Mouse (Mus musculus): ENCODE results near the gene Gcgr. TPM values are rescaled to one million over a fixed set of nuclear protein-coding genes. Genes with fewer than 3 reads are reported as not detected.

Gene Gcgr
- under 1 TPM in 1 of 2 experiments, not detected in 1; 0.45 TPM for total RNA-seq (2021)
- long read RNA-seq, experiment 1: 0 reads
- long read RNA-seq, experiment 2: 0 reads

GRCm38 (mm10) chr11:120530085-120530964 lies at the start of gene Gcgr:
Gene Gcgr (plus strand): TSS chr11:120530699.
- DNase-seq (ENCODE audit: low spot score): no peak

- no peak for DNase-seq (ENCODE audit: low spot score)
Observed at GRCm38 (mm10) chr11:120483448-120483934, 47.0 kb upstream of the Gcgr start.

GRCm38 (mm10) chr11:120484265-120484981 lies 46.1 kb upstream of the Gcgr start, which contains the start of gene Mrpl12:
Gene Mrpl12 (plus strand): TSS chr11:120484613.
- peak; percentile 89 for DNase-seq (ENCODE audit: low spot score)

- no peak for DNase-seq (ENCODE audit: low spot score)
Observed at GRCm38 (mm10) chr11:120485251-120485650, 45.2 kb upstream of the Gcgr start.

- DNase-seq (ENCODE audit: low spot score): no peak
Observed at GRCm38 (mm10) chr11:120488516-120488915, 42.0 kb upstream of the Gcgr start.

- DNase-seq (ENCODE audit: low spot score): peak; percentile 83
Observed at GRCm38 (mm10) chr11:120489054-120489761, 41.3 kb upstream of the Gcgr start.

GRCm38 (mm10) chr11:120490291-120491046 lies 40.0 kb upstream of the Gcgr start:
- DNase-seq (ENCODE audit: low spot score): no peak

GRCm38 (mm10) chr11:120491317-120492023 lies 39.0 kb upstream of the Gcgr start, which contains the start of gene Slc25a10:
Gene Slc25a10 (plus strand): TSS chr11:120491840.
- peak; percentile 88 for DNase-seq (ENCODE audit: low spot score)

- peak; percentile 22 for DNase-seq (ENCODE audit: low spot score)
Observed at GRCm38 (mm10) chr11:120492024-120492877, 38.2 kb upstream of the Gcgr start.

- DNase-seq (ENCODE audit: low spot score): no peak
Observed at GRCm38 (mm10) chr11:120492878-120493203, 37.7 kb upstream of the Gcgr start.

- no peak for DNase-seq (ENCODE audit: low spot score)
Observed at GRCm38 (mm10) chr11:120493351-120493750, 37.1 kb upstream of the Gcgr start.

GRCm38 (mm10) chr11:120493911-120494310 lies 36.6 kb upstream of the Gcgr start:
- DNase-seq (ENCODE audit: low spot score): no peak

- DNase-seq (ENCODE audit: low spot score): no peak
Observed at GRCm38 (mm10) chr11:120497436-120497835, 33.1 kb upstream of the Gcgr start.

GRCm38 (mm10) chr11:120498226-120498625 lies 32.3 kb upstream of the Gcgr start:
- DNase-seq (ENCODE audit: low spot score): no peak

GRCm38 (mm10) chr11:120498891-120499290 lies 31.6 kb upstream of the Gcgr start:
- DNase-seq (ENCODE audit: low spot score): no peak

- no peak for DNase-seq (ENCODE audit: low spot score)
Observed at GRCm38 (mm10) chr11:120499894-120500293, 30.6 kb upstream of the Gcgr start.

GRCm38 (mm10) chr11:120500357-120500756 lies 30.1 kb upstream of the Gcgr start:
- DNase-seq (ENCODE audit: low spot score): no peak

GRCm38 (mm10) chr11:120501018-120501417 lies 29.5 kb upstream of the Gcgr start:
- no peak for DNase-seq (ENCODE audit: low spot score)

- DNase-seq (ENCODE audit: low spot score): no peak
Observed at GRCm38 (mm10) chr11:120501701-120502100, 28.8 kb upstream of the Gcgr start.
